In genomic region chr5:110859013-110859650, GRCm38 (mm10) we compare ENCODE assay signal across 8 mouse cellular contexts. TPM values are rescaled to one million over a fixed set of nuclear protein-coding genes. Genes with fewer than 3 reads are reported as not detected.
DNase-seq lines count a peak whose midpoint lies in the region; ATAC-seq and TF ChIP-seq lines count a peak whose summit lies in the region.
"Had no signal": no experiment of that assay in that cellular context is flagged by ENCODE, and none has a peak within 500 bp of the region (broad histone marks: within the 10 kb centered on the region; RNA-seq: fewer than 3 reads in every experiment).

No protein-coding gene starts in this region.

- peaks cover 75% of the 10 kb centered on the region for H3K36me3 ChIP-seq in ES-Bruce4 (ENCODE audit: control insufficient read depth, insufficient read depth, low read length, poor library complexity, severe bottlenecking)
- peaks cover 47% of the 10 kb centered on the region for H3K36me3 ChIP-seq in forebrain, embryonic 12.5 days (replicated peaks)
- H3K36me3 ChIP-seq in neural tube, embryonic 15.5 days: no peaks in the 10 kb centered on the region

- TF ChIP-seq POLR2A in ES-Bruce4 (IDR thresholded peaks at IDR 0.05; ENCODE audit: insufficient read depth, low read length): no peak

- WGBS in forebrain, embryonic 12.5 days: 69% methylated on average over 13 of the region's 13 CpGs
- 49% methylated on average over 13 of the region's 13 CpGs for WGBS in neural tube, embryonic 15.5 days

- no peak overlapping the region for H3K4me3 ChIP-seq in ES-Bruce4 (ENCODE audit: low read depth, low read length)
- H3K4me3 ChIP-seq in forebrain, embryonic 12.5 days (replicated peaks): no peak overlapping the region
- H3K4me3 ChIP-seq in neural tube, embryonic 15.5 days (replicated peaks): no peak overlapping the region
- H3K4me3 ChIP-seq: liver, embryonic 15.5 days had no signal

- intact Hi-C loops in heart, postnatal 25 days (cut with DNase I): no loop called here

- no peak for TF ChIP-seq CTCF in ES-Bruce4 (IDR thresholded peaks at IDR 0.05; ENCODE audit: low read depth, low read length)

- no peaks in the 10 kb centered on the region for H3K4me1 ChIP-seq in ES-Bruce4 (ENCODE audit: control insufficient read depth, insufficient read depth, low read length)
- H3K4me1 ChIP-seq in forebrain, embryonic 12.5 days: no peaks in the 10 kb centered on the region
- peaks cover 6% of the 10 kb centered on the region; the same call in 1 of the 2 replicates for H3K4me1 ChIP-seq in neural tube, embryonic 15.5 days
- H3K4me1 ChIP-seq: liver, embryonic 15.5 days had no signal

- no peak overlapping the region for H3K4me2 ChIP-seq in forebrain, embryonic 12.5 days
- peak overlapping the region; percentile 39 for H3K4me2 ChIP-seq in neural tube, embryonic 15.5 days
- H3K4me2 ChIP-seq: liver, embryonic 15.5 days had no signal

- no peaks in the 10 kb centered on the region for H3K27me3 ChIP-seq in ES-Bruce4 (ENCODE audit: control insufficient read depth, insufficient read depth, low read length, poor library complexity, severe bottlenecking)
- no peaks in the 10 kb centered on the region for H3K27me3 ChIP-seq in forebrain, embryonic 12.5 days
- H3K27me3 ChIP-seq in neural tube, embryonic 15.5 days (replicated peaks): no peaks in the 10 kb centered on the region
- H3K27me3 ChIP-seq: liver, embryonic 15.5 days had no signal

- no peak for ATAC-seq in forebrain, embryonic 12.5 days (ENCODE audit: low FRiP score)
- peak; percentile 31; the same call in 1 of the 2 replicates for ATAC-seq in neural tube, embryonic 15.5 days (ENCODE audit: low FRiP score)
- no peak for ATAC-seq in erythroid progenitor cell, adult 5-6 weeks (replicated peaks; ENCODE audit: low FRiP score, poor library complexity, severe bottlenecking)

- TF ChIP-seq EP300 in ES-Bruce4 (IDR thresholded peaks at IDR 0.05; ENCODE audit: insufficient read depth, low read depth, low read length): no peak

- peak; percentile 35 for DNase-seq in 3T3-L1 (ENCODE audit: low read depth, low spot score)
- peak; percentile 68 for DNase-seq in heart, postnatal 25 days (ENCODE audit: low spot score)
- DNase-seq in kidney, postnatal 36 days: peak; percentile 80 to 86

- H3K9ac ChIP-seq in ES-Bruce4 (ENCODE audit: low read depth, poor library complexity, severe bottlenecking): no peak overlapping the region
- no peak overlapping the region for H3K9ac ChIP-seq in forebrain, embryonic 12.5 days
- H3K9ac ChIP-seq in neural tube, embryonic 15.5 days (replicated peaks): no peak overlapping the region
- H3K9ac ChIP-seq: liver, embryonic 15.5 days had no signal

- 0 out of 2 replicates have a peak overlapping the region, but pooled peaks have one; percentile 54 for H3K27ac ChIP-seq in ES-Bruce4 (ENCODE audit: insufficient read depth, low read length)
- H3K27ac ChIP-seq in forebrain, embryonic 12.5 days: peak overlapping the region; percentile 66; the same call in 1 of the 2 replicates
- H3K27ac ChIP-seq in neural tube, embryonic 15.5 days (replicated peaks): peak overlapping the region; percentile 81
- H3K27ac ChIP-seq: liver, embryonic 15.5 days had no signal

- no peaks in the 10 kb centered on the region for H3K9me3 ChIP-seq in ES-Bruce4 (replicated peaks; ENCODE audit: control insufficient read depth, insufficient read depth, low read length, poor library complexity, severe bottlenecking)
- no peaks in the 10 kb centered on the region for H3K9me3 ChIP-seq in forebrain, embryonic 12.5 days
- no peaks in the 10 kb centered on the region for H3K9me3 ChIP-seq in neural tube, embryonic 15.5 days (replicated peaks)
- H3K9me3 ChIP-seq: liver, embryonic 15.5 days had no signal

RNA-seq across cellular contexts. Expression of gene Chek2, which starts 19.4 kb away (rescaled TPM):
- 95.0 and 107 TPM in 2 replicates for polyA plus RNA-seq in ES-Bruce4 (2011; ENCODE audit: insufficient read depth, insufficient read length, low read depth, missing spikeins)
- 29.2 and 34.5 TPM in 2 replicates for polyA plus RNA-seq in forebrain, embryonic 12.5 days (2016; fragmentation: Nextera tagmentation; extraction: Ambion mirVana)
- total RNA-seq in heart, postnatal 25 days (2021): 1 to 10 TPM; 3.3 to 4.5 TPM
- polyA plus RNA-seq in neural tube, embryonic 15.5 days (2015; fragmentation: Nextera tagmentation; extraction: Ambion mirVana): 6.0 and 13.2 TPM in 2 replicates
- 55.9 and 67.5 TPM in 2 replicates for total RNA-seq in erythroid progenitor cell, adult 5-6 weeks (2015; ENCODE audit: low replicate concordance)
- total RNA-seq in erythroid progenitor cell, adult 5-6 weeks (2017; ENCODE audit: low replicate concordance): 93.8 and 111 TPM in 2 replicates

RNA-seq across cellular contexts. Expression of gene Hscb, which starts 19.6 kb away (rescaled TPM):
- 41.5 and 46.6 TPM in 2 replicates for polyA plus RNA-seq in ES-Bruce4 (2011; ENCODE audit: insufficient read depth, insufficient read length, low read depth, missing spikeins)
- 19.4 and 20.6 TPM in 2 replicates for polyA plus RNA-seq in forebrain, embryonic 12.5 days (2016; fragmentation: Nextera tagmentation; extraction: Ambion mirVana)
- 10 to 100 TPM; 18.8 to 21.1 TPM for total RNA-seq in heart, postnatal 25 days (2021)
- 10.8 and 15.9 TPM in 2 replicates for polyA plus RNA-seq in neural tube, embryonic 15.5 days (2015; fragmentation: Nextera tagmentation; extraction: Ambion mirVana)
- total RNA-seq in erythroid progenitor cell, adult 5-6 weeks (2015; ENCODE audit: low replicate concordance): 26.4 and 63.1 TPM in 2 replicates
- total RNA-seq in erythroid progenitor cell, adult 5-6 weeks (2017; ENCODE audit: low replicate concordance): 38.1 and 50.4 TPM in 2 replicates

RNA-seq across cellular contexts. Expression of gene Ttc28, which starts 20.5 kb away (rescaled TPM):
- 2.0 and 2.5 TPM in 2 replicates for polyA plus RNA-seq in ES-Bruce4 (2011; ENCODE audit: insufficient read depth, insufficient read length, low read depth, missing spikeins)
- 22.5 and 23.1 TPM in 2 replicates for polyA plus RNA-seq in forebrain, embryonic 12.5 days (2016; fragmentation: Nextera tagmentation; extraction: Ambion mirVana)
- 10 to 100 TPM; 13.3 to 16.9 TPM for total RNA-seq in heart, postnatal 25 days (2021)
- 18.3 and 18.8 TPM in 2 replicates for polyA plus RNA-seq in neural tube, embryonic 15.5 days (2015; fragmentation: Nextera tagmentation; extraction: Ambion mirVana)
- total RNA-seq in erythroid progenitor cell, adult 5-6 weeks (2015; ENCODE audit: low replicate concordance): 4.2 and 5.4 TPM in 2 replicates
- 3.9 and 6.8 TPM in 2 replicates for total RNA-seq in erythroid progenitor cell, adult 5-6 weeks (2017; ENCODE audit: low replicate concordance)

RNA-seq across cellular contexts. Expression of gene Ulk1, which starts 49.2 kb away (rescaled TPM):
- 126 and 129 TPM in 2 replicates for polyA plus RNA-seq in ES-Bruce4 (2011; ENCODE audit: insufficient read depth, insufficient read length, low read depth, missing spikeins)
- 33.8 and 34.2 TPM in 2 replicates for polyA plus RNA-seq in forebrain, embryonic 12.5 days (2016; fragmentation: Nextera tagmentation; extraction: Ambion mirVana)
- 10 to 100 TPM; 73.2 to 78.0 TPM for total RNA-seq in heart, postnatal 25 days (2021)
- 24.3 and 27.0 TPM in 2 replicates for polyA plus RNA-seq in neural tube, embryonic 15.5 days (2015; fragmentation: Nextera tagmentation; extraction: Ambion mirVana)
- 50.3 and 71.4 TPM in 2 replicates for total RNA-seq in erythroid progenitor cell, adult 5-6 weeks (2015; ENCODE audit: low replicate concordance)
- 28.7 and 39.8 TPM in 2 replicates for total RNA-seq in erythroid progenitor cell, adult 5-6 weeks (2017; ENCODE audit: low replicate concordance)
